Mouse (Mus musculus) heart, postnatal 0 days (tissue): ENCODE measurements at regions not wholly inside any gene's neighbourhood (a gene's known extent, or its start where the extent isn't known, plus 50 kb on each side); places are given as distances from the start of the nearest gene placed in this dataset.

Source experiments
- ATAC-seq: fragments of 200-750 bp; cut with Nextera tagmentation; 2 replicates; pipeline ENCODE4 v1.8.0; 2017; ENCODE audit warnings: low read depth, moderate number of reproducible peaks, moderate library complexity; ENCODE audit not compliant: insufficient read depth
- DNase-seq: peaks from one replicate; pipeline ENCODE4 v3.0.0-alpha.2; 2016; ENCODE audit warnings: low spot score
- H3K27ac ChIP-seq: fragments of 300-500 bp; sonication (generic); 2 replicates; pipeline ENCODE4 v1.5.1; 2014; ENCODE audit warnings: low read depth, mild to moderate bottlenecking
- H3K27me3 ChIP-seq: fragments of 300-500 bp; sonication (generic); 2 replicates; pipeline ENCODE4 v1.6.1; 2014; ENCODE audit warnings: low read length, mixed read lengths; ENCODE audit not compliant: control insufficient read depth, insufficient read depth
- H3K36me3 ChIP-seq: fragments of 300-500 bp; sonication (generic); replicated peaks from 2 replicates; pipeline ENCODE4 v1.6.1; 2014; ENCODE audit warnings: low read length, mixed read lengths; ENCODE audit not compliant: control insufficient read depth, insufficient read depth
- H3K4me1 ChIP-seq: fragments of 300-500 bp; sonication (generic); 2 replicates; pipeline ENCODE4 v1.6.1; 2014; ENCODE audit warnings: antibody characterized with exemption; ENCODE audit not compliant: control insufficient read depth, insufficient read depth
- H3K4me2 ChIP-seq: fragments of 300-500 bp; sonication (generic); 2 replicates; pipeline ENCODE4 v1.6.1; 2014; ENCODE audit warnings: low read depth, mild to moderate bottlenecking, low read length, moderate library complexity
- H3K4me3 ChIP-seq: fragments of 300-500 bp; sonication (generic); 2 replicates; pipeline ENCODE4 v1.5.1; 2014; ENCODE audit warnings: low read depth, low read length
- H3K9ac ChIP-seq: fragments of 300-500 bp; sonication (generic); replicated peaks from 2 replicates; pipeline ENCODE4 v1.6.1; 2014; ENCODE audit warnings: low read depth, low read length, mixed read lengths
- H3K9me3 ChIP-seq: fragments of 300-500 bp; sonication (generic); replicated peaks from 2 replicates; pipeline ENCODE4 v1.6.1; 2016; ENCODE audit warnings: low read length; ENCODE audit not compliant: control insufficient read depth
- CTCF ChIP-seq: IDR thresholded peaks from 2 replicates; pipeline ENCODE4 v1.5.1; 2016; ENCODE audit warnings: antibody characterized with exemption, control low read depth, low read depth
- EP300 ChIP-seq: IDR thresholded peaks from 2 replicates; pipeline ENCODE4 v1.6.1; 2016; ENCODE audit warnings: antibody characterized with exemption, low read depth
- WGBS: fragments of 180-500 bp; shearing (Covaris S2); extraction: QIAGEN DNeasy Blood & Tissue Kit; methylation state at CpG from one replicate; pipeline ENCODE4 v1.1.7; 2014; 5-methylcytosine and 5-hydroxymethylcytosine counted together

GRCm38 (mm10) chr16:58029674-58030073 lies 275.1 kb upstream of the Col8a1 start:
- Histone ChIP-seq H3K36me3 (no peaks in the 10 kb centered on the region), H3K9me3 (no peaks in the 10 kb centered on the region), H3K27ac (no peak overlapping the region), H3K9ac (no peak overlapping the region), H3K4me2 (no peak overlapping the region), H3K4me3 (no peak overlapping the region), H3K27me3 (no peaks in the 10 kb centered on the region), H3K4me1 (no peaks in the 10 kb centered on the region)
- DNase-seq: no peak
- WGBS: 69% methylated on average over 5 of the region's 5 CpGs
- TF ChIP-seq CTCF (no peak), EP300 (no peak)
- ATAC-seq: no peak

GRCm38 (mm10) chr16:58068654-58069271 lies 314.2 kb upstream of the Col8a1 start:
- Histone ChIP-seq H3K27ac (no peak overlapping the region), H3K4me2 (no peak overlapping the region), H3K9me3 (no peaks in the 10 kb centered on the region), H3K4me1 (no peaks in the 10 kb centered on the region), H3K27me3 (no peaks in the 10 kb centered on the region), H3K4me3 (no peak overlapping the region), H3K36me3 (no peaks in the 10 kb centered on the region), H3K9ac (no peak overlapping the region)
- ATAC-seq: no peak
- no peak for TF ChIP-seq EP300
- no peak for TF ChIP-seq CTCF
- DNase-seq: no peak
- 49% methylated on average over 3 of the region's 3 CpGs for WGBS

- no peaks in the 10 kb centered on the region for H3K36me3 ChIP-seq
- WGBS: 75% methylated on average over 3 of the region's 3 CpGs
- DNase-seq: no peak
- no peak overlapping the region for H3K27ac ChIP-seq
- H3K4me1 ChIP-seq: no peaks in the 10 kb centered on the region
- H3K4me3 ChIP-seq: no peak overlapping the region
- H3K4me2 ChIP-seq: no peak overlapping the region
- ATAC-seq: no peak
- H3K9me3 ChIP-seq: no peaks in the 10 kb centered on the region
- TF ChIP-seq EP300 (no peak), CTCF (no peak)
- no peak overlapping the region for H3K9ac ChIP-seq
- no peaks in the 10 kb centered on the region for H3K27me3 ChIP-seq
These were observed 317.9 kb upstream of the Col8a1 start for GRCm38 (mm10) chr16:58072441-58072840.

- H3K27ac ChIP-seq: no peak overlapping the region
- no peaks in the 10 kb centered on the region for H3K4me1 ChIP-seq
- ATAC-seq (no peak), DNase-seq (no peak)
- 82% methylated on average over 4 of the region's 4 CpGs for WGBS
- no peak overlapping the region for H3K4me3 ChIP-seq
- no peak overlapping the region for H3K4me2 ChIP-seq
- H3K9ac ChIP-seq: no peak overlapping the region
- no peaks in the 10 kb centered on the region for H3K36me3 ChIP-seq
- no peaks in the 10 kb centered on the region for H3K9me3 ChIP-seq
- H3K27me3 ChIP-seq: no peaks in the 10 kb centered on the region
- TF ChIP-seq CTCF: no peak
- TF ChIP-seq EP300: no peak
These were observed 307.9 kb upstream of the Dcbld2 start for GRCm38 (mm10) chr16:58100351-58100750.

GRCm38 (mm10) chr16:58110452-58110851 lies 297.8 kb upstream of the Dcbld2 start:
- Histone ChIP-seq H3K4me2 (no peak overlapping the region), H3K4me1 (no peaks in the 10 kb centered on the region), H3K27me3 (no peaks in the 10 kb centered on the region), H3K4me3 (no peak overlapping the region), H3K36me3 (no peaks in the 10 kb centered on the region), H3K9me3 (no peaks in the 10 kb centered on the region), H3K27ac (no peak overlapping the region), H3K9ac (no peak overlapping the region)
- DNase-seq (no peak), ATAC-seq (no peak)
- TF ChIP-seq EP300: no peak
- TF ChIP-seq CTCF: no peak
- WGBS: 76% methylated on average over 1 of the region's 1 CpGs

GRCm38 (mm10) chr16:58126086-58126485 lies 282.2 kb upstream of the Dcbld2 start:
- Histone ChIP-seq H3K36me3 (no peaks in the 10 kb centered on the region), H3K9me3 (no peaks in the 10 kb centered on the region), H3K9ac (no peak overlapping the region), H3K27ac (no peak overlapping the region), H3K4me1 (no peaks in the 10 kb centered on the region), H3K27me3 (no peaks in the 10 kb centered on the region), H3K4me2 (no peak overlapping the region), H3K4me3 (no peak overlapping the region)
- 67% methylated on average over 1 of the region's 1 CpGs for WGBS
- ATAC-seq (no peak), DNase-seq (no peak)
- TF ChIP-seq CTCF: no peak
- no peak for TF ChIP-seq EP300
